Mouse (Mus musculus) bone marrow macrophage, adult 2 months (primary cell): ENCODE results near the gene Dynlt1a. TPM values are rescaled to one million over a fixed set of nuclear protein-coding genes. Genes with fewer than 3 reads are reported as not detected.
"Not testable (repeated sequence)": the region's sequence is repeated elsewhere in the genome, so short reads cannot be mapped to it uniquely, and the experiment has no call there.

Experiments
- H3K27ac ChIP-seq: 2 replicates; pipeline ENCODE4 v1.5.1; 2012; ENCODE audit warnings: low read depth, low read length; ENCODE audit not compliant: insufficient read depth
- H3K4me1 ChIP-seq: 2 replicates; pipeline ENCODE4 v1.6.1; 2012; ENCODE audit warnings: low read length; ENCODE audit not compliant: control insufficient read depth, insufficient read depth
- H3K4me3 ChIP-seq: 2 replicates; pipeline ENCODE4 v1.5.1; 2012; ENCODE audit warnings: mild to moderate bottlenecking, low read length, moderate library complexity; ENCODE audit not compliant: insufficient read depth
- polyA plus RNA-seq: library from polyadenylated mRNA; stranded (reverse); fragments of >200 nt; gene quantifications from 2 replicates; pipeline ENCODE4 v1.2.4, GENCODE M21; 2012; ENCODE audit not compliant: missing spikeins, insufficient read depth, insufficient read length

Gene Dynlt1a
- polyA plus RNA-seq, 1 experiment: 12.5 TPM

GRCm38 (mm10) chr17:6305656-6306270, 11.5 kb downstream of the Dynlt1a start:
- not testable (repeated sequence) for H3K27ac ChIP-seq, H3K4me3 ChIP-seq, H3K4me1 ChIP-seq

GRCm38 (mm10) chr17:6304891-6305290, 12.4 kb downstream of the Dynlt1a start:
- not testable (repeated sequence) for H3K4me3 ChIP-seq, H3K27ac ChIP-seq, H3K4me1 ChIP-seq

GRCm38 (mm10) chr17:6300190-6300863, 17.0 kb downstream of the Dynlt1a start:
- not testable (repeated sequence) for H3K4me1 ChIP-seq, H3K4me3 ChIP-seq, H3K27ac ChIP-seq

GRCm38 (mm10) chr17:6297060-6297795, 20.1 kb downstream of the Dynlt1a start:
- H3K4me1 ChIP-seq, H3K4me3 ChIP-seq, H3K27ac ChIP-seq: not testable (repeated sequence)

GRCm38 (mm10) chr17:6293882-6294281, 23.4 kb downstream of the Dynlt1a start:
- not testable (repeated sequence) for H3K4me1 ChIP-seq, H3K27ac ChIP-seq, H3K4me3 ChIP-seq

- not testable (repeated sequence) for H3K27ac ChIP-seq, H3K4me3 ChIP-seq, H3K4me1 ChIP-seq
Observed at GRCm38 (mm10) chr17:6289045-6289444, 28.3 kb downstream of the Dynlt1a start.

GRCm38 (mm10) chr17:6286169-6286568, 31.1 kb downstream of the Dynlt1a start:
- not testable (repeated sequence) for H3K4me1 ChIP-seq, H3K4me3 ChIP-seq, H3K27ac ChIP-seq

- H3K4me3 ChIP-seq, H3K4me1 ChIP-seq, H3K27ac ChIP-seq: not testable (repeated sequence)
Observed at GRCm38 (mm10) chr17:6283137-6283536, 34.2 kb downstream of the Dynlt1a start.

- H3K4me3 ChIP-seq, H3K4me1 ChIP-seq, H3K27ac ChIP-seq: not testable (repeated sequence)
Observed at GRCm38 (mm10) chr17:6280513-6280912, 36.8 kb downstream of the Dynlt1a start.

- H3K4me3 ChIP-seq, H3K27ac ChIP-seq, H3K4me1 ChIP-seq: not testable (repeated sequence)
Observed at GRCm38 (mm10) chr17:6279772-6280171, 37.5 kb downstream of the Dynlt1a start.

GRCm38 (mm10) chr17:6279205-6279604, 38.1 kb downstream of the Dynlt1a start:
- not testable (repeated sequence) for H3K4me3 ChIP-seq, H3K27ac ChIP-seq, H3K4me1 ChIP-seq

GRCm38 (mm10) chr17:6274693-6275092, 42.6 kb downstream of the Dynlt1a start:
- not testable (repeated sequence) for H3K4me1 ChIP-seq, H3K4me3 ChIP-seq, H3K27ac ChIP-seq

GRCm38 (mm10) chr17:6271970-6272369, 45.3 kb downstream of the Dynlt1a start:
- peak overlapping the region; percentile 20; the same call in 1 of the 2 replicates for H3K4me3 ChIP-seq
- H3K4me1 ChIP-seq, H3K27ac ChIP-seq: not testable (repeated sequence)

GRCm38 (mm10) chr17:6270840-6271239, 46.5 kb downstream of the Dynlt1a start:
- peak overlapping the region; percentile 81 for H3K4me3 ChIP-seq
- not testable (repeated sequence) for H3K4me1 ChIP-seq, H3K27ac ChIP-seq

- H3K4me3 ChIP-seq: peak overlapping the region; percentile 81
- H3K4me1 ChIP-seq, H3K27ac ChIP-seq: not testable (repeated sequence)
Observed at GRCm38 (mm10) chr17:6269876-6270831, 47.1 kb downstream of the Dynlt1a start.
